Mouse (Mus musculus) cerebellum, adult 2 months (tissue): ENCODE data around the gene E2f8.

Source experiments
- CTCF ChIP-seq: fragments of 200-500 bp; IDR thresholded peaks from 2 replicates; pipeline ENCODE4 v1.5.1; 2011; ENCODE audit warnings: low read depth, mild to moderate bottlenecking, control low read depth, low read length, moderate library complexity, borderline replicate concordance; ENCODE audit not compliant: insufficient read depth
- POLR2A ChIP-seq: fragments of 200-500 bp; IDR thresholded peaks from 2 replicates; pipeline ENCODE4 v1.6.1; 2011; ENCODE audit warnings: low read length, control low read depth, borderline replicate concordance; ENCODE audit not compliant: insufficient read depth

GRCm38 (mm10) chr7:48824671-48825070 is 56.7 kb downstream of the E2f8 start:
- TF ChIP-seq POLR2A (no peak), CTCF (no peak)
